Mouse (Mus musculus) kidney, embryonic 14.5 days (tissue): ENCODE results near the gene 5730522E02Rik. TPM values are rescaled to one million over a fixed set of nuclear protein-coding genes. Genes with fewer than 3 reads are reported as not detected.

Source experiments
- ATAC-seq: fragments of 200-750 bp; cut with Nextera tagmentation; 2 replicates; pipeline ENCODE4 v1.8.0; 2017; ENCODE audit warnings: moderate number of reproducible peaks, mild to moderate bottlenecking, moderate TSS enrichment, moderate library complexity; ENCODE audit not compliant: low FRiP score, low TSS enrichment
- H3K27ac ChIP-seq: fragments of 300-500 bp; sonication (generic); 2 replicates; pipeline ENCODE4 v1.5.1; 2014; ENCODE audit warnings: low read depth, mild to moderate bottlenecking, low read length, moderate library complexity, mixed read lengths
- H3K27me3 ChIP-seq: fragments of 300-500 bp; sonication (generic); 2 replicates; pipeline ENCODE4 v1.6.1; 2014; ENCODE audit warnings: mild to moderate bottlenecking, low read length; ENCODE audit not compliant: control insufficient read depth, insufficient read depth
- H3K36me3 ChIP-seq: fragments of 300-500 bp; sonication (generic); 2 replicates; pipeline ENCODE4 v1.6.1; 2014; ENCODE audit warnings: low read length, mixed read lengths; ENCODE audit not compliant: control insufficient read depth, insufficient read depth
- H3K4me1 ChIP-seq: fragments of 300-500 bp; sonication (generic); 2 replicates; pipeline ENCODE4 v1.6.1; 2014; ENCODE audit warnings: low read length, mixed read lengths; ENCODE audit not compliant: control insufficient read depth, insufficient read depth
- H3K4me2 ChIP-seq: fragments of 300-500 bp; sonication (generic); replicated peaks from 2 replicates; pipeline ENCODE4 v1.6.1; 2014; ENCODE audit warnings: low read depth, mild to moderate bottlenecking, low read length
- H3K4me3 ChIP-seq: fragments of 300-500 bp; sonication (generic); 2 replicates; pipeline ENCODE4 v1.5.1; 2014; ENCODE audit warnings: mild to moderate bottlenecking, low read length
- H3K9ac ChIP-seq: fragments of 300-500 bp; sonication (generic); 2 replicates; pipeline ENCODE4 v1.6.1; 2014; ENCODE audit warnings: low read depth, mild to moderate bottlenecking, low read length, moderate library complexity
- H3K9me3 ChIP-seq: fragments of 300-500 bp; sonication (generic); 2 replicates; pipeline ENCODE4 v1.6.1; 2016; ENCODE audit warnings: low read length; ENCODE audit not compliant: control insufficient read depth
- WGBS: fragments of 180-500 bp; shearing (Covaris S2); extraction: QIAGEN DNeasy Blood & Tissue Kit; methylation state at CpG from one replicate; pipeline ENCODE4 v1.1.7; 2014; 5-methylcytosine and 5-hydroxymethylcytosine counted together
- polyA plus RNA-seq: library from polyadenylated mRNA; unstranded; fragments of >200 nt; fragmentation: Nextera tagmentation; extraction: Ambion mirVana; gene quantifications from 2 replicates; pipeline ENCODE4 v1.2.1, GENCODE M21; 2014

The 5730522E02Rik gene
- polyA plus RNA-seq, 1 experiment from 2014 or later = 3.1 TPM

- H3K4me2 ChIP-seq = no peak overlapping the region
- WGBS = 74% methylated on average over 3 of the region's 3 CpGs
- no peak for ATAC-seq
These were observed 15.1 kb downstream of the 5730522E02Rik start for GRCm38 (mm10) chr11:26195468-26195867.

DNA sequence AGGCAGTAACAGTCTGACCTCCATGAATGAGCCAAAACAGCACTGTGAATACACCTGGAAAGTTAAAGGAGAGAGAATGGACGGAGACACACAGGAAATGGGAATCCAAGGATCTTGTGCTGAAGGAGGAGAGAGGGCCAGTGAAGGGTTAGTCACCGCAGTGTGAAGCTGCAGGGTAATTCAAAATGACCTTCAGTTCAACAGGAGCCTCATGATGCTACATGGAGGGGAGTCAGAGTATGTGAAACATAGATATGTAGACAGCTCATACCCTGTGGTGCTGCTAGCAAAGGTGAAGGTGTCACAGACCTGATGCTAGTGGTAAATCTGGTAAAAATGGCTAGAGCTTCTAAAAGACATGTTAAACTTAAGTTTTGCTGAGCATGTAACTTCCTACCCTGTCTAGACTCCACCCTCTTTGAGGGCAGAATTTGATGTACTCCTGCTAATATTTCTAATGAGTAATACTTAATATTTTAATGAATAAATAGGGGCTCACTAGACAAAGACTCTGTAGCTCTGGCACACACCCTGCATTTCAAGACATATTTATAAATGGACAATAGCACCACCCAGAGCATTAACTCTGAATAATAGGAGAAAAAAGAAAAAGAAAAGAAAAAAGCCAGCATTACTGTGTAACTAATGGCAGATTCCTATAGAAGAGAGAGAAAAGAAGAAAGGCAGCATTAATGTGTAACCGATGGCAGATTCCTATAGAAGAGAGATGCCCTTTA, 23.2 kb downstream of the 5730522E02Rik start:
- no peaks in the 10 kb centered on the region for H3K4me1 ChIP-seq
- no peak overlapping the region for H3K9ac ChIP-seq
- H3K27ac ChIP-seq = no peak overlapping the region
- H3K4me2 ChIP-seq = no peak overlapping the region
- no peak overlapping the region for H3K4me3 ChIP-seq
- H3K27me3 ChIP-seq = no peaks in the 10 kb centered on the region
- no peaks in the 10 kb centered on the region for H3K9me3 ChIP-seq
- H3K36me3 ChIP-seq = no peaks in the 10 kb centered on the region
- WGBS = 89% methylated on average over 3 of the region's 3 CpGs
- ATAC-seq = no peak

More at GRCm38 (mm10) chr11:26195468-26195867, 15.1 kb downstream of the 5730522E02Rik start:
- Histone ChIP-seq H3K27me3 (no peaks in the 10 kb centered on the region), H3K4me3 (no peak overlapping the region), H3K27ac (no peak overlapping the region), H3K36me3 (no peaks in the 10 kb centered on the region), H3K9me3 (no peaks in the 10 kb centered on the region), H3K4me1 (no peaks in the 10 kb centered on the region), H3K9ac (no peak overlapping the region)

GRCm38 (mm10) chr11:26170572-26170971, 40.0 kb downstream of the 5730522E02Rik start:
- H3K36me3 ChIP-seq = no peaks in the 10 kb centered on the region
- no peak overlapping the region for H3K27ac ChIP-seq
- no peaks in the 10 kb centered on the region for H3K4me1 ChIP-seq
- ATAC-seq = no peak
- no peak overlapping the region for H3K9ac ChIP-seq
- no peaks in the 10 kb centered on the region for H3K27me3 ChIP-seq
- WGBS = 91% methylated on average over 2 of the region's 2 CpGs
- no peaks in the 10 kb centered on the region for H3K9me3 ChIP-seq
- no peak overlapping the region for H3K4me2 ChIP-seq
- H3K4me3 ChIP-seq = no peak overlapping the region

GRCm38 (mm10) chr11:26167609-26167971, 43.0 kb downstream of the 5730522E02Rik start:
- WGBS = 90% methylated on average over 7 of the region's 7 CpGs
- no peak overlapping the region for H3K4me2 ChIP-seq
- H3K27me3 ChIP-seq = no peaks in the 10 kb centered on the region
- H3K9me3 ChIP-seq = no peaks in the 10 kb centered on the region
- no peak overlapping the region for H3K4me3 ChIP-seq
- no peak for ATAC-seq
- H3K4me1 ChIP-seq = no peaks in the 10 kb centered on the region
- no peak overlapping the region for H3K9ac ChIP-seq
- no peaks in the 10 kb centered on the region for H3K36me3 ChIP-seq
- H3K27ac ChIP-seq = no peak overlapping the region

- no peak overlapping the region for H3K27ac ChIP-seq
- no peaks in the 10 kb centered on the region for H3K27me3 ChIP-seq
- H3K4me1 ChIP-seq = no peaks in the 10 kb centered on the region
- no peaks in the 10 kb centered on the region for H3K9me3 ChIP-seq
- no peak overlapping the region for H3K9ac ChIP-seq
- H3K4me3 ChIP-seq = no peak overlapping the region
- WGBS = 80% methylated on average over 4 of the region's 4 CpGs
- ATAC-seq = no peak
- no peaks in the 10 kb centered on the region for H3K36me3 ChIP-seq
- H3K4me2 ChIP-seq = no peak overlapping the region
These were observed 43.5 kb downstream of the 5730522E02Rik start for GRCm38 (mm10) chr11:26166966-26167608.

- no peak overlapping the region for H3K4me2 ChIP-seq
These were observed 45.8 kb downstream of the 5730522E02Rik start for GRCm38 (mm10) chr11:26164651-26165259.

DNA sequence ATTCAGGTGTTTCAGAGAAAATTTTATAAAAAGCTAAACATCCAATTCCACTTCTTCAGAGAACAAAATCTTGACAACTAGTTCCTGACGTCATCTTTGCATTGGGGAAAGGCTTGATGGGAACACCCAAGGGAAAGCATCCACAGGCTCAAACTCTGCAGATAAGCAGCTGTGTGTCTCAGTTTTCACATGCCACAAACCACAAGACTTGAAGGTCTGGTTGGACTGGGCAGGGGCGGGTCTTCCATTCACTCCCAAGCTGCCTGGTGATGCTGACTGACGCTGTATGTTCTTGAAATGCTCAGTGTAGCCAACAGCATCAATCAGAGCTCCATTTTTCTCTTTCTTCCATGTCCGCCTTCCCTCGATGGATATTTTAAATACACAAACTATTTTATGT, 49.2 kb downstream of the 5730522E02Rik start:
- Histone ChIP-seq H3K4me2 (no peak overlapping the region), H3K27me3 (no peaks in the 10 kb centered on the region), H3K4me3 (no peak overlapping the region), H3K9me3 (no peaks in the 10 kb centered on the region), H3K36me3 (no peaks in the 10 kb centered on the region), H3K9ac (no peak overlapping the region), H3K27ac (no peak overlapping the region), H3K4me1 (no peaks in the 10 kb centered on the region)
- WGBS = 83% methylated on average over 5 of the region's 5 CpGs
- no peak for ATAC-seq

More at GRCm38 (mm10) chr11:26164651-26165259, 45.8 kb downstream of the 5730522E02Rik start:
- Histone ChIP-seq H3K27me3 (no peaks in the 10 kb centered on the region), H3K4me3 (no peak overlapping the region), H3K9ac (no peak overlapping the region), H3K4me1 (no peaks in the 10 kb centered on the region), H3K27ac (no peak overlapping the region), H3K9me3 (no peaks in the 10 kb centered on the region), H3K36me3 (no peaks in the 10 kb centered on the region)
- WGBS = 86% methylated on average over 5 of the region's 5 CpGs
- no peak for ATAC-seq

DNA sequence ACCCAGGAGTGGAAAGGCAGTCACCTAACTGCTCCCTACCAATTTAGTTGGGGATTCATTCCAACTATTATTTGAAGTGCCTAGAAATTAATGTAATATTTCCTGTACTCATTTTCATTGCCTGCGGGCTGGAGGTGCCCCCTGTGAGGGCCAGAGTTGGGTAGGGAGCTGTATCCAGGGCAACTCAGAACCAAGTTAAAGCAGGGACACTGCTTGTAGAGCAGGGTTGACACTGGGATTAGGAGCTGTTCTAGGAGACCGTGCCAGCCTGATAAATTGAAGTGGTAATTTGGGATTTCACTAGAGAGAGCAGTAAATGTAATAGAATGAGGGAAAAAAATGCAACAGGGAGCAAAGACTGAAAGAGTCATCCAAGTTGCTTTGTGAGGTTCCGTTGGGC, 51.5 kb downstream of the 5730522E02Rik start:
- H3K4me2 ChIP-seq = no peak overlapping the region
- no peaks in the 10 kb centered on the region for H3K9me3 ChIP-seq
- no peak overlapping the region for H3K4me3 ChIP-seq
- 58% methylated on average over 3 of the region's 3 CpGs for WGBS
- H3K36me3 ChIP-seq = no peaks in the 10 kb centered on the region
- H3K27me3 ChIP-seq = no peaks in the 10 kb centered on the region
- H3K27ac ChIP-seq = no peak overlapping the region
- no peaks in the 10 kb centered on the region for H3K4me1 ChIP-seq
- no peak for ATAC-seq
- H3K9ac ChIP-seq = no peak overlapping the region

DNA sequence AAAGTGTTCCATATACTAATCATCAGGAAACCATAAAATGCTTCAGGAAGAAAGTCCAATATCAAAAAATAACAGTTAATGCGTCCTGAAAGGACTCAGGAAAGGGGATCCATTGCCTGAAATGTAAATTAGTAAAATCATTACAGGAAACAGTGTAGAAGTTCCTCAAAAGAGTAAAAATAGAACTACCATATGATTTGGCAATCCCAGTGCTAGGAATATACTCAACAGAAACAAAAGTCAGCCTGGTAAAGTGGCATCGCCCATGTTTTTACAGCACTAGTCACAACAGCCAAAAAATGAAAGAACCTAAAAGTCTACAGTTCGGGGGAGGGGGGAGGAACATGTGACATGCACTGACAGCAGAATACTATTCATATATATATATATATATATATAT, 70.5 kb downstream of the 5730522E02Rik start:
- Histone ChIP-seq H3K4me3 (no peak overlapping the region), H3K4me1 (no peaks in the 10 kb centered on the region), H3K27me3 (no peaks in the 10 kb centered on the region), H3K9me3 (no peaks in the 10 kb centered on the region), H3K4me2 (no peak overlapping the region), H3K27ac (no peak overlapping the region), H3K36me3 (no peaks in the 10 kb centered on the region), H3K9ac (no peak overlapping the region)
- 85% methylated on average over 3 of the region's 3 CpGs for WGBS
- no peak for ATAC-seq
